Mouse (Mus musculus): ENCODE data around the gene Adtrp.

Adtrp gene

GRCm38 (mm10) chr13:41773812-41774376, 73.6 kb downstream of the Adtrp start:
- no peak for DNase-seq

- DNase-seq = no peak
These were observed 76.4 kb downstream of the Adtrp start for GRCm38 (mm10) chr13:41771061-41771460.

GRCm38 (mm10) chr13:41767941-41768340, 79.5 kb downstream of the Adtrp start:
- no peak for DNase-seq

GRCm38 (mm10) chr13:41761986-41762385, 85.5 kb downstream of the Adtrp start:
- no peak for DNase-seq

GRCm38 (mm10) chr13:41760484-41760883, 87.0 kb downstream of the Adtrp start:
- DNase-seq = no peak

GRCm38 (mm10) chr13:41758550-41759465, 88.7 kb downstream of the Adtrp start:
- peak; percentile 74 for DNase-seq

- DNase-seq = no peak
These were observed 94.4 kb downstream of the Adtrp start for GRCm38 (mm10) chr13:41753114-41753513.

- DNase-seq = no peak
These were observed 97.0 kb downstream of the Adtrp start for GRCm38 (mm10) chr13:41750481-41750880.

- DNase-seq = peak; percentile 91
These were observed 98.6 kb downstream of the Adtrp start for GRCm38 (mm10) chr13:41748866-41749265.

GRCm38 (mm10) chr13:41747691-41748090, 99.8 kb downstream of the Adtrp start:
- peak; percentile 20 for DNase-seq

GRCm38 (mm10) chr13:41746971-41747615, 100.4 kb downstream of the Adtrp start:
- peak; percentile 40 for DNase-seq

GRCm38 (mm10) chr13:41740456-41741085, 106.9 kb downstream of the Adtrp start:
- DNase-seq = no peak

- peak; percentile 39 for DNase-seq
These were observed 109.7 kb downstream of the Adtrp start for GRCm38 (mm10) chr13:41737628-41738309.

- DNase-seq = no peak
These were observed 117.8 kb downstream of the Adtrp start for GRCm38 (mm10) chr13:41729660-41730059.

GRCm38 (mm10) chr13:41727803-41728202, 119.7 kb downstream of the Adtrp start:
- no peak for DNase-seq

GRCm38 (mm10) chr13:41719331-41719730, 128.2 kb downstream of the Adtrp start:
- peak; percentile 30 for DNase-seq

- peak; percentile 37 for DNase-seq
These were observed 129.4 kb downstream of the Adtrp start for GRCm38 (mm10) chr13:41718051-41718450.

Data from right cerebral cortex, adult 18-20 months (tissue).